Mouse (Mus musculus) heart, embryonic 16.5 days (tissue): ENCODE results near the gene Epha5. TPM values are rescaled to one million over a fixed set of nuclear protein-coding genes. Genes with fewer than 3 reads are reported as not detected.

Experiments
- ATAC-seq: fragments of 200-750 bp; cut with Nextera tagmentation; replicated peaks from 2 replicates; pipeline ENCODE4 v1.8.0; 2017; ENCODE audit warnings: moderate number of reproducible peaks; ENCODE audit not compliant: insufficient read depth, low FRiP score; ENCODE audit errors: extremely low read depth
- H3K27ac ChIP-seq: fragments of 300-500 bp; sonication (generic); 2 replicates; pipeline ENCODE4 v1.5.1; 2014; ENCODE audit warnings: mild to moderate bottlenecking, low read length, control low read depth, moderate library complexity
- H3K27me3 ChIP-seq: fragments of 300-500 bp; sonication (generic); 2 replicates; pipeline ENCODE4 v1.6.1; 2014; ENCODE audit warnings: low read length, mixed read lengths; ENCODE audit not compliant: control insufficient read depth, insufficient read depth
- H3K36me3 ChIP-seq: fragments of 300-500 bp; sonication (generic); 2 replicates; pipeline ENCODE4 v1.6.1; 2014; ENCODE audit not compliant: control insufficient read depth, insufficient read depth
- H3K4me1 ChIP-seq: fragments of 300-500 bp; sonication (generic); 2 replicates; pipeline ENCODE4 v1.6.1; 2014; ENCODE audit warnings: low read length, mixed read lengths; ENCODE audit not compliant: control insufficient read depth, insufficient read depth
- H3K4me2 ChIP-seq: fragments of 300-500 bp; sonication (generic); 2 replicates; pipeline ENCODE4 v1.6.1; 2014; ENCODE audit warnings: low read depth, mild to moderate bottlenecking, control low read depth, low read length
- H3K4me3 ChIP-seq: fragments of 300-500 bp; sonication (generic); 2 replicates; pipeline ENCODE4 v1.5.1; 2014; ENCODE audit warnings: mild to moderate bottlenecking, control low read depth, low read length
- H3K9ac ChIP-seq: fragments of 300-500 bp; sonication (generic); 2 replicates; pipeline ENCODE4 v1.6.1; 2014; ENCODE audit warnings: low read length, control low read depth
- H3K9me3 ChIP-seq: fragments of 300-500 bp; sonication (generic); replicated peaks from 2 replicates; pipeline ENCODE4 v1.6.1; 2016; ENCODE audit warnings: low read length; ENCODE audit not compliant: control insufficient read depth
- WGBS: fragments of 180-500 bp; shearing (Covaris S2); extraction: QIAGEN DNeasy Blood & Tissue Kit; methylation state at CpG from one replicate; pipeline ENCODE4 v1.1.7; 2014; 5-methylcytosine and 5-hydroxymethylcytosine counted together
- polyA plus RNA-seq: library from polyadenylated mRNA; unstranded; fragments of >200 nt; fragmentation: Nextera tagmentation; extraction: Ambion mirVana; gene quantifications from 2 replicates; pipeline ENCODE4 v1.2.1, GENCODE M21; 2015

The Epha5 gene
- polyA plus RNA-seq, 1 experiment from 2014 or later, result 0.76 TPM

GRCm38 (mm10) chr5:84320138-84320537 is 97.0 kb downstream of the Epha5 start:
- Histone ChIP-seq H3K4me2 (no peak overlapping the region), H3K27ac (no peak overlapping the region), H3K36me3 (no peaks in the 10 kb centered on the region), H3K4me1 (no peaks in the 10 kb centered on the region), H3K27me3 (no peaks in the 10 kb centered on the region), H3K9ac (no peak overlapping the region), H3K4me3 (no peak overlapping the region), H3K9me3 (no peaks in the 10 kb centered on the region)
- 54% methylated on average over 4 of the region's 4 CpGs for WGBS
- ATAC-seq, result no peak

DNA sequence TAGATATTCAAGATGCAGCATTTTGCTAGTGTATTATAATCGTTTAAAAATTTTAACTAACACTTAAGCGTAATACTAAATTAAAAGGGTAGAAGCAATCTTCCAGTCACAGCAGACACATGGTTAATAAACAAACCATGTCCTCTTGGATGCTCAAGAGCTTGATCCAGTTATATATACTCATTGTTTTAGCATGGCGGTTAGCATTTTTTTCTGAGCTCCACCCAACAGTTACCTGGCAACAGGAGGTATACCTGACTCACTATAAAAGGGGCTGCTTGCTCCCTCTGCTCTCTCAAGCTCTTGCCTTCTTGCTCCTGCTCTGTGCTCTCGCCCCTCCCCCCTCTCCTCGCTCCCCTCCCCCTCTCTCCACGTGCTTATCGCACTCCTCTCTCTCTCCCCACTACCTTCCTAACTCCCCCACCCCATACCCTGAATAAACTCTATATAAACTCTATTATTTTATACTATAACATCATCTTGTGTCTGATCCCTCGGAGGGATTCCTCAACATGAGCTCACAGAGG is 98.3 kb downstream of the Epha5 start:
- WGBS, result 47% methylated on average over 8 of the region's 8 CpGs
- Histone ChIP-seq H3K27ac (no peak overlapping the region), H3K27me3 (no peaks in the 10 kb centered on the region), H3K4me1 (no peaks in the 10 kb centered on the region), H3K4me3 (no peak overlapping the region), H3K9me3 (no peaks in the 10 kb centered on the region), H3K4me2 (no peak overlapping the region), H3K36me3 (no peaks in the 10 kb centered on the region), H3K9ac (no peak overlapping the region)
- no peak for ATAC-seq

- ATAC-seq, result no peak
- Histone ChIP-seq H3K4me2 (no peak overlapping the region), H3K4me3 (no peak overlapping the region), H3K36me3 (no peaks in the 10 kb centered on the region), H3K9me3 (no peaks in the 10 kb centered on the region), H3K4me1 (no peaks in the 10 kb centered on the region), H3K27ac (no peak overlapping the region), H3K9ac (no peak overlapping the region), H3K27me3 (no peaks in the 10 kb centered on the region)
- 65% methylated on average over 4 of the region's 4 CpGs for WGBS
Observed at GRCm38 (mm10) chr5:84317839-84318238, 99.3 kb downstream of the Epha5 start.

DNA sequence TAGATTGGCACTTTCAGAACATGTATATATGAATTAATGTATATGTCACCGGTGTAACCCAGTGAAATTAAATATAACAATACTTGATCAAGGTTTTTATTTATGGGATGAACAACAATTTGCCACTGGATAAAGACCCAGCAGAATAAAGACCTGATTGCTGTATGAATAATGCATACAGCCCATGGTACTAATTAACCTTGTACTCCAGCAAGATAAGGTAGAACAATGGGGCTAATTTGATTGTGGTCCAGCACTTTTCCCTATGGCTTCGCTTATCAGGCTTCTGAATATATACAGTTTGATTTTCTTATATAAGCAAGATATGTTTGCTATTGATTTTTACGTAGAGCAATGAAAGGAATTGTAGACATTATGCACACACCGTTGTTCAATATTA is 103.6 kb downstream of the Epha5 start:
- no peak for ATAC-seq
- no peak overlapping the region for H3K27ac ChIP-seq

GRCm38 (mm10) chr5:84298878-84299736 is 118.1 kb downstream of the Epha5 start:
- H3K9me3 ChIP-seq, result no peaks in the 10 kb centered on the region
- H3K36me3 ChIP-seq, result no peaks in the 10 kb centered on the region
- 41% methylated on average over 8 of the region's 8 CpGs for WGBS
- H3K9ac ChIP-seq, result no peak overlapping the region
- no peaks in the 10 kb centered on the region for H3K27me3 ChIP-seq
- H3K4me2 ChIP-seq, result no peak overlapping the region
- no peak for ATAC-seq
- no peak overlapping the region for H3K27ac ChIP-seq
- H3K4me3 ChIP-seq, result no peak overlapping the region
- no peaks in the 10 kb centered on the region for H3K4me1 ChIP-seq

More for the DNA sequence above, 103.6 kb downstream of the Epha5 start:
- Histone ChIP-seq H3K36me3 (no peaks in the 10 kb centered on the region), H3K9ac (no peak overlapping the region), H3K27me3 (no peaks in the 10 kb centered on the region), H3K4me1 (no peaks in the 10 kb centered on the region), H3K4me3 (no peak overlapping the region), H3K4me2 (no peak overlapping the region), H3K9me3 (no peaks in the 10 kb centered on the region)
- 79% methylated on average over 4 of the region's 4 CpGs for WGBS

DNA sequence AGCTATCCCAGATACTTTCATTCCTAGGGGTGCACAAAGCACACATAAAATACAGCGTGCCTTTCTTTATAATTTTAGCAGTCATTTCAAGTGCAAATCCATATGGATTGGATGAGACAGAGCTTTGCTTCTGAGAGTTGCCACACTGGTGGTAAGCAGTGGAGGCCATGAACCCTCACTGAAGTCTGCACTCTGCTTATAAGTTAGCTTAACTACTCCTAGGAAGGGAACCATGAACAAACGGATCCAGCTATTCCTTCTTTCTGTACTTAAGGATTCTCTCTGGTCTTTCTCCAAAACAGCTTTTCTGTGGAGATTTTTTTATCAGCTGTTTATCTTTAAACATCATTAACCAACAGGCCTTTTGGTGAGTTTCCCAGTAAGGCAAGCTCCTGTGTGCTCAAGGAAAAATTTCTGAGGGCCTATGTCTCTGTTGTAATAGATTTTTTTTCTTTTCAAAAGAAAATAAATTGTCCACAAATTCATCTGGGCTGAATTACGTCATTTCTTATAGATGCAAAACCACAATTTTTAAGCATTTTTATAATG is 127.7 kb downstream of the Epha5 start:
- Histone ChIP-seq H3K4me3 (no peak overlapping the region), H3K27ac (no peak overlapping the region), H3K4me2 (no peak overlapping the region), H3K4me1 (no peaks in the 10 kb centered on the region), H3K27me3 (no peaks in the 10 kb centered on the region), H3K9me3 (no peaks in the 10 kb centered on the region), H3K36me3 (no peaks in the 10 kb centered on the region), H3K9ac (no peak overlapping the region)
- ATAC-seq, result no peak
- 63% methylated on average over 3 of the region's 3 CpGs for WGBS

GRCm38 (mm10) chr5:84281290-84282017 is 135.7 kb downstream of the Epha5 start:
- H3K36me3 ChIP-seq, result no peaks in the 10 kb centered on the region
- no peaks in the 10 kb centered on the region for H3K27me3 ChIP-seq
- H3K4me1 ChIP-seq, result no peaks in the 10 kb centered on the region
- H3K4me2 ChIP-seq, result no peak overlapping the region
- no peak overlapping the region for H3K27ac ChIP-seq
- H3K9me3 ChIP-seq, result no peaks in the 10 kb centered on the region
- ATAC-seq, result no peak
- WGBS, result 78% methylated on average over 22 of the region's 22 CpGs
- no peak overlapping the region for H3K4me3 ChIP-seq
- H3K9ac ChIP-seq, result no peak overlapping the region

DNA sequence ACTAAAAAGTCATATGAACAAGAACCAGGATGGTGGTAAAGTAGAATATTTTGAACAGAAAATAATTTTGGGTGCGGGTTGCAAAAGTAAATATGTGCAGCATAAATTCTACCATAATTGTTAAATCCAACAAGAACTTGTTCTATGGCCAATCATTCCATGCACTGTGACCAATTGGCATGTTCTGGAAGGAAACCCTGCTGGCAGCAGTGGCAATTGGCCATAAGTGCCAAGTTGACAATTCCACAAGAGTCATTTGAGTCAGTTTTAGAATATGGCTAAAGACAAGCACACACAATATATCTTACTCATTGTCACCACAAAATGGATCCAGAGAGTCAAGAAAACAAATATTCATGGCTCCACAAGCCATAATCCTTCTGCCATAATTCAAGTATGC is 140.2 kb downstream of the Epha5 start:
- no peak for ATAC-seq
- WGBS, result 87% methylated on average over 1 of the region's 1 CpGs
- Histone ChIP-seq H3K4me1 (no peaks in the 10 kb centered on the region), H3K27me3 (no peaks in the 10 kb centered on the region), H3K4me3 (no peak overlapping the region), H3K4me2 (no peak overlapping the region), H3K27ac (no peak overlapping the region), H3K36me3 (no peaks in the 10 kb centered on the region), H3K9me3 (no peaks in the 10 kb centered on the region), H3K9ac (no peak overlapping the region)

- ATAC-seq, result no peak
- H3K9ac ChIP-seq, result no peak overlapping the region
- WGBS, result 59% methylated on average over 4 of the region's 4 CpGs
- H3K36me3 ChIP-seq, result no peaks in the 10 kb centered on the region
- H3K27me3 ChIP-seq, result no peaks in the 10 kb centered on the region
- H3K4me2 ChIP-seq, result no peak overlapping the region
- no peaks in the 10 kb centered on the region for H3K4me1 ChIP-seq
- no peak overlapping the region for H3K4me3 ChIP-seq
- no peak overlapping the region for H3K27ac ChIP-seq
- no peaks in the 10 kb centered on the region for H3K9me3 ChIP-seq
Observed at GRCm38 (mm10) chr5:84265407-84265806, 151.8 kb downstream of the Epha5 start.
